Mouse (Mus musculus): ENCODE results near the gene Frg2f1. TPM values are rescaled to one million over a fixed set of nuclear protein-coding genes. Genes with fewer than 3 reads are reported as not detected.
A peak's percentile ranks its signal among the peaks of the same experiment; 100 is the strongest.
"Not testable (repeated sequence)": the region's sequence is repeated elsewhere in the genome, so short reads cannot be mapped to it uniquely, and the experiment has no call there.

The Frg2f1 gene
- 10 to 100 TPM; 24.7 to 29.7 TPM for total RNA-seq (2021)
- long read RNA-seq, partial matches to known transcripts, result 0 of 17 reads
- long read RNA-seq, other reads (novel, unspliced or antisense), result 16 of 17 reads

DNA sequence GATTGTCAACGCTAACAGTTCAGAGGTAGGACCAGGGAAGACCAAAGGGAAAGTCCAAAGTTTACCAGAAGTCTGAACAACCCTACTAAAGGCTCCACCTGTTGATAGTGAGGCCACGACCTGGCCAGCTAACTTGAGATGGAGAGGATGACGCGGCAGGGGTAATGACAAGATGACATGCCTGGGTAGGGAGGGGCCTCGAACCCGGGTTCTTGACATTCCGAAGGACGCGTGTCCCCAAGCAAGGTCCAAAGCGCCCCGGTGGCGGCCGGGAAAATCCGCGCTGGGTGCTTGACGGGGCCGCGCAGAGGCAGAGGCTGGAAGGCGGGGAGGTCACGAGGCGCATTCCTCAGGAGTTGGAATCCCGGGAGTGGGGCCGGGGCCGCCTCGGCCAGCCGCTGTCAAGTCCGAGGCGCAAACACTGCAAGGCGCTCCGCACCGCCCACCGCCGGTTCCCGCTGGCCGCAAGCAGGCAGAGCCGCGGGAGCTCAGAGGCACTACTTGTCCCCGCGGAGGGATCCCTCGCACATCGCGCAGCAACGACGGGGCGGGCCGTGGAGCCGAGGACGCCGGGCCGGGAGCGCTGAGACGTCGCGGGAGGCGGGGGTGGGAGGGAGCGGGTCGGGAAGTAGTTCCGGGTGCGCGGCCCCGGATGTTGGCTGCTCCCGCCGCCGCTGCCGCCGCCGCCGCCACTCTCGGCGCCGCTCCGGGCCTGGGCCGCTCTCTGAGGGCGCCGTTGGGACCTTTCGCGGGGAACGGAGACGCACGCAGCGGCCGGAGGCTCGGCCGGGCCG lies at the start of gene Frg2f1:
TSS of gene Frg2f1 (minus strand) at position 499 of the 794 bp plus-strand sequence.
- peak; percentile 92 to 95 for DNase-seq (ENCODE audit: low spot score in 2 of 2)

GRCm38 (mm10) chr4:119588037-119588436 lies 48.7 kb upstream of the Frg2f1 start:
- DNase-seq (ENCODE audit: low spot score in 2 of 2), result no peak

- DNase-seq (ENCODE audit: low spot score in 2 of 2), result no peak
Observed at GRCm38 (mm10) chr4:119575459-119575858, 36.1 kb upstream of the Frg2f1 start.

DNA sequence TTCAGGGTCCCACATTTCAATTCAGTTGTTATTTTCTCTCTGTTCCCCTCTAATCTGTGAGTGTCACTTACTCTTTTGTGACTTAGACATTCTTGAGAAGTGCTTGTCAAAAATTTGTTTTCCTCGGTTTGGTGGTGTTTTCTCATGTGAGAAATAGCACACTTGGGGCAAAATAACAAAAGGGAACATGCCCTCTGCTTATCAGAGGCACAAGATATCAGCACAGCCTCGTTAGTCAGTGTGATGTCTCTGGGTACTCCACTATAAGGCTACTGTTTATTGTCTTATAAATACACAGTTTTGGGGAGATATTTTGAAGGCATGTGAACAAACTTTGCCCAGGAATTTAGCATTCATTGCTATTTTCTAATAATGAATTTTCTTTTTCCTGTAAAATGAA lies 35.2 kb upstream of the Frg2f1 start:
- no peak for DNase-seq (ENCODE audit: low spot score in 2 of 2)

DNA sequence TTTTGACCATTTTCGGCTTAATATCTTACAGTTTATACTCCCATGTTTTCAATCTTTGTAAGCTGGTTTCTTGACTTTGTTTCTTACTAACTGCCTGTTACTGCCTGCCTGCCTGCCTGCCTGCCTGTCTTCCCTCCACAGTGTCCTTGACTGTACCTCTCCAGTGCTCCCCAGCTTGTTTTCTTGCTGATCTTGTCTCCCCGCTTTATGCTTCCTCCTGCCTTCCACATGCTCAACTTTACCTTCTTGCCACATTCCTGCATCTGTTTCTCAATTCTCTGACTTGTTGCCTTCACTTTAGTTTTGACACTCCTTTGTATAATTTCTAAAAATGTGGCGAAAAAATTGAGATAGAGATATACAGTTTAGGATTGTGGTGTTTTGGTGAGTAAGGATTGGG lies 33.4 kb upstream of the Frg2f1 start:
- DNase-seq (ENCODE audit: low spot score in 2 of 2), result no peak

GRCm38 (mm10) chr4:119566322-119566835 lies 27.1 kb upstream of the Frg2f1 start:
- no peak for DNase-seq (ENCODE audit: low spot score in 2 of 2)

DNA sequence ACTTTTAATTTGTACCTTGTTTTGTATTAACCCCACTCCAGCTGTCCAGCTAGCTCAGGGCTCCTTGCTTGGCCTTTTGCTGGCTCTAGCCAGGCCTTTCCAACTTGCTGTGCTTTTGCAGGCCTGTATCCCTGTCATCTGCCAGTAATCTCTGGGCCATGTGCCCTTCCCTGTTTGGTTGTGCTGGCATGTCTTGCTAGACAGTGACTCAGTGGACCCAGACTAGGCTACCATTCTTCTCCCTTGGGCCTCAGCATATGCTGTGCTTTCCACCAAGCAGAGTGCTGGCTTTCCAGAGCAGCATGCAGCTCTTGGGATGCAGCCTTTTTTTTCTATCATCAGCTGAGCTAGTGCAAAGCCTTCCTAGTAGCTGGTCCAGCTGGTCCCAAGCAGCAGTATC lies 23.8 kb upstream of the Frg2f1 start:
- DNase-seq (ENCODE audit: low spot score in 2 of 2), result peak in 1 of 2 experiments; percentile 14

DNA sequence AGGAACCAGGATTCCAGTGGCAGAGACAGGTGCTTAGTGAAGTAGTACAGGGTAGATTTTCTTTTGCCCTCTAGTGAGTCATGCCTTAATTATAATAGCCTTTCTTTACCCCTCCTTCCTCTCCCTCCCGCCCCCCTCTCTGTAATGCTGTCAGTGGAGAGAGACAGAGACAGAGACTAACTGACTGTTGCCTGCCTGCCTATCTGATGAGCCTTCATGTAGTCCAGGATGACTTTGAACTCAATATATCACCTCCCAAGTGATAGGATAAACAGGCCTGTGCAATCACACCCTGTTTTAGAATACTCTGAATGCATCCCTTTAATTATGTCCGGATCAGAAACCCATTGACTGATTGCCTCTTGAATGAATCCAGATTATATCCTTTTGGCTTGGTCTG lies 16.1 kb upstream of the Frg2f1 start:
- DNase-seq (ENCODE audit: low spot score in 2 of 2), result no peak

DNA sequence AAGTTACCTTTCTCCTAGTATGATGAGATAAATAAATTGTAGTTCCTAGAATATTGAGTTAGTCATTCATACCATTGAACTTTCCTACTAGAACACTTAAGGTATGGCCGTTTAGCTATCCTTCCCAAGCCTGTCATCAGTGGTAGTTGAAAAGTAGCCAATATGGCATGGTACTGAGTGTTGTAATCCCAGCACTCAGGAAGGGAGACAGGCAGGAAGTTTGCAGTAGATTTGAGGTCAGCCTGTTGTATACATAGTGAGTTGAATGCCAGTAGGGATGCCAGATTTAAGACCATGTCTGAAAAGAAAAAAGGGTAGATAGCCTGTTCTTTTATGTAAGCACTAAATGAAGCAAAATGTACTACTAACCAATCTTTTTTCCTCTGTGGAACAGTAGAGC lies 11.5 kb upstream of the Frg2f1 start:
- no peak for DNase-seq (ENCODE audit: low spot score in 2 of 2)

DNA sequence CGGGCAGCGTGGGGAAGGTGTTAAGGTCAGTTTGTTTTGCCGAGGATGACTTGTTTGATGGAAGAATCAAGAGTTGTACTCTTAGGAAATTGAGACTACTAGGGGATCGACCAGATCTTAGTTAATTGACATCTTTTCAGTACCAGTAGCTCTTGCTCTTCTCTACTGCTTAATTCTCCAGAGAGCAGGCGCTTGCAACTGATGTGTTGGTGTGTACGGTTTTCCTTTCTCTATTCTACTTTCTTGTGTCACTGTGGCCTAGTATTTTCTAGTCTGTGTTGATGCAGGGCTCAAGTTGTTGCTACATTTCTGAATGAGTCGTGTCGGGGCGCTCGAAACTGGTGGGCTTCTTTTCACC lies 1.2 kb upstream of the Frg2f1 start:
- DNase-seq (ENCODE audit: low spot score in 2 of 2), result no peak

GRCm38 (mm10) chr4:119539836-119540532 lies 655 bp upstream of the Frg2f1 start:
- peak in 1 of 2 experiments; percentile 47 for DNase-seq (ENCODE audit: low spot score in 2 of 2)

DNA sequence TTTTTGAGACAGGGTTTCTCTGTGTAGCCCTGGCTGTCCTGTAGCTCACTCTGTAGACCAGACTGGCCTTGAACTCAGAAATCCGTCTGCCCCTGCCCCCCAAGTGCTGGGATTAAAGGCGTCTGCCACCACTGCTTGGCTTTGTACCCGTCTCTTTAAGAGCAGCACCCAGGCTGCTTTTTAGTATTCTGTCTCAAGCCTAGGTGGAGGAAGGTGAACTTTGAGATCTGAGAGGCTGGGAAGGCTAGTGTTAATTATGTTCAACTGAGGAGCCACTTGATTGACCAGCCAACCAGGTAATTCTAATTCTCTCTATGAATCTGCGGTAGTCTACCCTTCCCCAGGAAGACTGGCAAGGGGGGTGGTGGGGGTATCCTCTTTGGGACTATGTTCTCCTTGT lies 1.9 kb downstream of the Frg2f1 start:
- no peak for DNase-seq (ENCODE audit: low spot score in 2 of 2)

DNA sequence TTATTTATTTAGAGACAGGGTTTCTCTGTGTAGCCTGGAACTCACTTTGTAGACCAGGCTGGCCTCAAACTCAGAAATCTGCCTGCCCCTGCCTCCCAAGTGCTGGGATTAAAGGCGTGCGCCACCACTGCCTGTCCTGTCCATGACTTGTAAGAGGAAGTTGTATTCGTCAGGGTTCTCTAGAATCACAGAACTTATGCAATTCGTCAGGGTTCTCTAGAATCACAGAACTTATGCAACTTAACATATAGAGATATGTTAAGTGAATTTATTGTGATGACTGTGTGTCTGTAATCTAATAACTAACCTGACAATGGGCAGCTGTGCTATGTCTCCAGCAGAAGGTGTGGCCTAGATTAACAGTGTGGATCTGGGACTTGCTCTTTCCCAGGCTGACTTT lies 2.7 kb downstream of the Frg2f1 start, which contains the start of gene Foxj3:
TSS of gene Foxj3 (plus strand) at position 390 of the 400 bp plus-strand sequence.
- not testable (repeated sequence) for DNase-seq (ENCODE audit: low spot score in 2 of 2)

DNA sequence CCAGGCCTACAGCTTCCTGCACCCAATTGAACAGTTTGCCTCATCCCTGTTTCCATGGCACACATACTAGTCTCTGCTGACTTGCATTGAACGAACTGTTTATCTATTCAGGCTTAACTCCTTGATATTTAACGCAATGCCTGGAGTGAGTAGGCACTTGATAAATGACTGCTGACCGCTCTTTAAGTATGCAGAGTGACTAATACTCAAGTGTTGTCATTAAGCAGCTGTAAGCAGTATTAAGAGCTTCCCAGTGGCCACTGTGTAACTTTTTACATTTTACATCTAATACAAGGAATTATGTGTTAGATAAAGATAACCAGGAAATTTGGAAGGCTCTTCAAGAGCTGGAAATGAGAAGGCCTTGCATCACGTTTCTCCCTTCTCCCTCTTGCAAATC lies 4.2 kb downstream of the Frg2f1 start:
- DNase-seq (ENCODE audit: low spot score in 2 of 2), result no peak

DNA sequence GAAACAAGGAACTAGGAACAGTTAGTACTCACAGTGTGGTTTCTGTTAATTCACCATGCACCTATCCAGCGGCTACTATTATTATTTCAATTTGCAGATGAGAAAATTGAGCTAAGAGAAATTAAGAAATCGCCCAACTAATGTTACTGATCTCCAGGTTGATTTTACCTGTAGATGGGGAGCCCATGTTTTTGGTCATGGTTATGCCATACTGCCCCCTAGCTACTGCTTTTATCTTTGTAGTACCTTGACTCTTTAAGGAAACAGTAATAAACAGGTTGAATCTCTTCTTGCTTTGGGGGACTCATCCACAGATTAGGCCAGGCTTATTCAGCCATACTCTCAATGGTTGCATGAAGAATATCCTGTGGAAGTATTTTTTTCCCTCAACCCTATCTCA lies 7.5 kb downstream of the Frg2f1 start:
- DNase-seq (ENCODE audit: low spot score in 2 of 2), result peak in 1 of 2 experiments; percentile 44

DNA sequence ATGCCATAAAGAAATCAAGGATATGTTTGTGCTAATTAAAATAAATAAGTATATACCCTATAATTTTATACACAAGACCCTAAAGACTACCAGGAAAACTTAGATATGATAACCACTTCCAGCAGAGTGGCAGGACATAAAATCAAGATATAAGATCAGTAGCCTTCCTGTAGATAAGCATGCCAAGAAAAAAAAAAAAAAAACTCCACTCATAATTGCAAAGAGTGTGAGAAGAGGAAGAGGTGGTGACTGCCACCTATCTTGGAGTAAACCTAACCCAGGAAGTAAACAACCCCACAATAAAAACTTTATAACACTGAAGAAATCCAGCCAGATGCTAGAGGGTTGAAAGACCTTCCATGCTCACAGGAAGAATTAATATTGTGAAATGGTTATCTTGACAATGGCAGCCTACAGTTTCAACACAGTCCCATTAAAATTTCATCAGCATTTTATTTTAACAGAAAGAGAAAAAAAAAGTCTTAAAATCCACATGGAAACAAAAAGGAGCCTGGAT lies 12.9 kb downstream of the Frg2f1 start:
- DNase-seq (ENCODE audit: low spot score in 2 of 2), result no peak

- no peak for DNase-seq (ENCODE audit: low spot score in 2 of 2)
Observed at GRCm38 (mm10) chr4:119524466-119524865, 14.9 kb downstream of the Frg2f1 start.

GRCm38 (mm10) chr4:119524010-119524409 lies 15.3 kb downstream of the Frg2f1 start:
- peak; percentile 43 to 71 for DNase-seq (ENCODE audit: low spot score in 2 of 2)

GRCm38 (mm10) chr4:119523575-119523974 lies 15.8 kb downstream of the Frg2f1 start:
- DNase-seq (ENCODE audit: low spot score in 2 of 2), result no peak

- DNase-seq (ENCODE audit: low spot score in 2 of 2), result no peak
Observed at GRCm38 (mm10) chr4:119512731-119513141, 26.6 kb downstream of the Frg2f1 start.

- DNase-seq (ENCODE audit: low spot score in 2 of 2), result no peak
Observed at GRCm38 (mm10) chr4:119511591-119511990, 27.7 kb downstream of the Frg2f1 start.

- DNase-seq (ENCODE audit: low spot score in 2 of 2), result no peak
Observed at GRCm38 (mm10) chr4:119498319-119498848, 40.9 kb downstream of the Frg2f1 start.

All from layer of hippocampus, adult 18-20 months (tissue).